Mouse (Mus musculus) MEL (cell line): ENCODE measurements around the gene Med13l. TPM values are rescaled to one million over a fixed set of nuclear protein-coding genes. Genes with fewer than 3 reads are reported as not detected.

ENCODE experiments used
- DNase-seq: peaks from one replicate; pipeline ENCODE4 v3.0.0; 2011; ENCODE audit warnings: low read depth, low spot score
- H3K27ac ChIP-seq: 2 replicates; pipeline ENCODE4 v1.5.1; 2012; ENCODE audit warnings: low read depth, mild to moderate bottlenecking, control low read depth, low read length, moderate library complexity; ENCODE audit not compliant: control insufficient read depth
- H3K27me3 ChIP-seq, 2 experiments: fragments of 150-350 bp in 1 of 2; sonication (generic) in 1 of 2; 2 replicates each; pipeline ENCODE4 v1.6.1; 2012; ENCODE audit warnings: low read length in 2 of 2, mild to moderate bottlenecking in 2 of 2, improper control_type of control experiment in 1 of 2, moderate library complexity in 1 of 2; ENCODE audit not compliant: insufficient read depth in 2 of 2, control insufficient read depth in 1 of 2
- H3K36me3 ChIP-seq, 2 experiments: 2 replicates each; pipeline ENCODE4 v1.6.1; 2012 to 2014; ENCODE audit warnings: low read length in 2 of 2, improper control_type of control experiment in 1 of 2, inconsistent platforms in 1 of 2, mild to moderate bottlenecking in 1 of 2; ENCODE audit not compliant: insufficient read depth in 2 of 2, control insufficient read depth in 1 of 2
- H3K4me1 ChIP-seq, 2 experiments: fragments of 150-350 bp in 1 of 2; sonication (generic) in 1 of 2; 2 replicates each; pipeline ENCODE4 v1.6.1; 2012; ENCODE audit warnings: low read length in 2 of 2, improper control_type of control experiment in 1 of 2, mild to moderate bottlenecking in 1 of 2; ENCODE audit not compliant: insufficient read depth in 2 of 2, control insufficient read depth in 1 of 2
- H3K4me3 ChIP-seq, 2 experiments: fragments of 150-350 bp in 1 of 2; sonication (generic) in 1 of 2; 2 replicates each; pipeline ENCODE4 v1.5.1; 2012; ENCODE audit warnings: low read depth in 2 of 2, low read length in 2 of 2, mild to moderate bottlenecking in 2 of 2, moderate library complexity in 2 of 2, control low read depth in 1 of 2, improper control_type of control experiment in 1 of 2; ENCODE audit not compliant: control insufficient read depth in 1 of 2, insufficient read depth in 1 of 2
- H3K79me2 ChIP-seq: 2 replicates; pipeline ENCODE4 v1.6.1; 2012; ENCODE audit warnings: mild to moderate bottlenecking, low read length, moderate library complexity; ENCODE audit not compliant: control insufficient read depth, poor library complexity, insufficient read depth
- H3K9ac ChIP-seq: 2 replicates; pipeline ENCODE4 v1.6.1; 2012; ENCODE audit warnings: low read depth, mild to moderate bottlenecking, control low read depth, low read length, moderate library complexity; ENCODE audit not compliant: control insufficient read depth, poor library complexity, severe bottlenecking
- H3K9me3 ChIP-seq: fragments of 150-350 bp; sonication (generic); replicated peaks from 2 replicates; pipeline ENCODE4 v1.6.1; 2012; ENCODE audit warnings: mild to moderate bottlenecking, low read length, improper control_type of control experiment, moderate library complexity; ENCODE audit not compliant: insufficient read depth
- CHD1 ChIP-seq: IDR thresholded peaks from 2 replicates; pipeline ENCODE4 v1.6.1; 2012; ENCODE audit warnings: low read depth, mild to moderate bottlenecking, inconsistent platforms, low read length, improper control_type of control experiment
- CTCF ChIP-seq, 3 experiments: IDR thresholded peaks in 2 of 3; conservative IDR thresholded peaks in 1 of 3; 2 replicates each; pipeline ENCODE4 v1.5.1; 2011 to 2012; ENCODE audit warnings: low read length in 3 of 3, low read depth in 2 of 3, mild to moderate bottlenecking in 2 of 3, improper control_type of control experiment in 1 of 3, inconsistent platforms in 1 of 3, mixed read lengths in 1 of 3, moderate library complexity in 1 of 3; ENCODE audit not compliant: control insufficient read depth in 1 of 3, insufficient read depth in 1 of 3, poor library complexity in 1 of 3, severe bottlenecking in 1 of 3
- E2F4 ChIP-seq: IDR thresholded peaks from 2 replicates; pipeline ENCODE4 v1.6.1; 2011; ENCODE audit warnings: low read depth, low read length, improper control_type of control experiment, borderline replicate concordance
- ELF1 ChIP-seq: IDR thresholded peaks from 2 replicates; pipeline ENCODE4 v1.6.1; 2014; ENCODE audit warnings: low read depth, mild to moderate bottlenecking, inconsistent platforms, low read length, improper control_type of control experiment, moderate library complexity
- MAFK ChIP-seq: IDR thresholded peaks from 2 replicates; pipeline ENCODE4 v1.6.1; 2011; ENCODE audit warnings: low read depth, mild to moderate bottlenecking, low read length, improper control_type of control experiment, borderline replicate concordance
- MAX ChIP-seq: IDR thresholded peaks from 2 replicates; pipeline ENCODE4 v1.6.1; 2011; ENCODE audit warnings: low read length, improper control_type of control experiment
- MAZ ChIP-seq: IDR thresholded peaks from 2 replicates; pipeline ENCODE4 v1.6.1; 2012; ENCODE audit warnings: low read depth, mild to moderate bottlenecking, inconsistent platforms, low read length, improper control_type of control experiment
- MEF2A ChIP-seq: IDR thresholded peaks from 2 replicates; pipeline ENCODE4 v1.6.1; 2014; ENCODE audit warnings: low read depth, mild to moderate bottlenecking, inconsistent platforms, low read length, improper control_type of control experiment; ENCODE audit not compliant: poor library complexity, insufficient replicate concordance, severe bottlenecking; ENCODE audit errors: extremely low read depth
- MXI1 ChIP-seq: IDR thresholded peaks from 2 replicates; pipeline ENCODE4 v1.6.1; 2011; ENCODE audit warnings: mild to moderate bottlenecking, low read depth, low read length, improper control_type of control experiment
- MYB ChIP-seq: IDR thresholded peaks from 2 replicates; pipeline ENCODE4 v1.6.1; 2011; ENCODE audit warnings: mild to moderate bottlenecking, low read depth, low read length, improper control_type of control experiment
- POLR2A ChIP-seq, 2 experiments: IDR thresholded peaks; 2 replicates each; pipeline ENCODE4 v1.6.1; 2011 to 2012; ENCODE audit warnings: low read length in 2 of 2, mild to moderate bottlenecking in 2 of 2, control low read depth in 1 of 2, improper control_type of control experiment in 1 of 2, low read depth in 1 of 2, moderate library complexity in 1 of 2; ENCODE audit not compliant: control insufficient read depth in 1 of 2, insufficient read depth in 1 of 2, poor library complexity in 1 of 2
- RCOR1 ChIP-seq: IDR thresholded peaks from 2 replicates; pipeline ENCODE4 v1.6.1; 2012; ENCODE audit warnings: low read depth, mild to moderate bottlenecking, inconsistent platforms, low read length, improper control_type of control experiment
- SMC3 ChIP-seq: IDR thresholded peaks from 2 replicates; pipeline ENCODE4 v1.6.1; 2011; ENCODE audit warnings: low read depth, low read length, improper control_type of control experiment
- TBP ChIP-seq: IDR thresholded peaks from 2 replicates; pipeline ENCODE4 v1.8.0; 2011; ENCODE audit warnings: low read depth, low read length, improper control_type of control experiment
- TCF12 ChIP-seq: IDR thresholded peaks from 2 replicates; pipeline ENCODE4 v1.6.1; 2014; ENCODE audit warnings: low read depth, mild to moderate bottlenecking, inconsistent platforms, low read length, improper control_type of control experiment, moderate library complexity
- ZC3H11A ChIP-seq: IDR thresholded peaks from 2 replicates; pipeline ENCODE4 v1.6.1; 2012; ENCODE audit warnings: low read depth, mild to moderate bottlenecking, inconsistent platforms, low read length, improper control_type of control experiment
- ZKSCAN1 ChIP-seq: IDR thresholded peaks from 2 replicates; pipeline ENCODE4 v1.6.1; 2012; ENCODE audit warnings: low read depth, mild to moderate bottlenecking, inconsistent platforms, low read length, improper control_type of control experiment, moderate library complexity
- ZMIZ1 ChIP-seq: IDR thresholded peaks from 2 replicates; pipeline ENCODE4 v1.6.1; 2012; ENCODE audit warnings: low read depth, mild to moderate bottlenecking, inconsistent platforms, low read length, improper control_type of control experiment, moderate library complexity
- polyA plus RNA-seq, 2 experiments: library from polyadenylated mRNA; stranded (reverse) in 1 of 2; unstranded in 1 of 2; fragments of >175 nt in 1 of 2; fragments of >200 nt in 1 of 2; gene quantifications; 2 replicates each; pipeline versions ENCODE4 v1.2.1 to v1.2.4; 2012; ENCODE audit warnings: low replicate concordance in 2 of 2, low read depth in 1 of 2; ENCODE audit not compliant: insufficient read length in 2 of 2, insufficient read depth in 1 of 2, missing spikeins in 1 of 2
- total RNA-seq: library from RNA; depleted of rRNA; stranded (reverse); fragments of 300-350 nt; gene quantifications from 2 replicates; pipeline ENCODE4 v1.2.3, GENCODE M21; 2012

The Med13l gene
- total and polyA plus RNA-seq, 3 experiments, result 13.4 to 16.1 TPM; not detected in 1

- no peak overlapping the region for H3K9ac ChIP-seq
- peaks cover 2 to 5% of the 10 kb centered on the region in 2 experiments; a peak in 3 of 4 replicates for H3K36me3 ChIP-seq
- no peaks in the 10 kb centered on the region for H3K27me3 ChIP-seq
- H3K4me3 ChIP-seq, result no peak overlapping the region
- peaks cover 58% of the 10 kb centered on the region for H3K79me2 ChIP-seq
- no peak for DNase-seq
- no peak for TF ChIP-seq RCOR1
- TF ChIP-seq MEF2A, result no peak
- TF ChIP-seq MAZ, result no peak
- TF ChIP-seq ELF1, result no peak
- no peak for TF ChIP-seq ZC3H11A
- no peak for TF ChIP-seq CHD1
- no peak for TF ChIP-seq E2F4
- no peak for TF ChIP-seq ZKSCAN1
- TF ChIP-seq MXI1, result no peak
- TF ChIP-seq TBP, result no peak
- no peaks in the 10 kb centered on the region for H3K9me3 ChIP-seq
- peaks cover 0 to 7% of the 10 kb centered on the region in 2 experiments; a peak in 2 of 4 replicates for H3K4me1 ChIP-seq
- no peak overlapping the region for H3K27ac ChIP-seq
These were observed 30.4 kb downstream of the Med13l start for GRCm38 (mm10) chr5:118590868-118591267.

- Histone ChIP-seq H3K4me1 (peaks cover 0 to 7% of the 10 kb centered on the region in 2 experiments; a peak in 2 of 4 replicates), H3K27me3 (no peaks in the 10 kb centered on the region), H3K79me2 (peaks cover 52% of the 10 kb centered on the region), H3K4me3 (no peak overlapping the region), H3K9me3 (no peaks in the 10 kb centered on the region), H3K27ac (no peak overlapping the region), H3K36me3 (peaks cover 2 to 5% of the 10 kb centered on the region in 2 experiments; a peak in 3 of 4 replicates)
- no peak for DNase-seq
- TF ChIP-seq CTCF (IDR thresholded peaks at IDR 0.05 in 2 of 3, conservative IDR thresholded peaks at IDR 0.05 in 1 of 3; ENCODE audit: control insufficient read depth in 1 of 3, insufficient read depth in 1 of 3, low read depth in 2 of 3, low read length in 3 of 3, poor library complexity in 1 of 3, severe bottlenecking in 1 of 3) (no peak), SMC3 (no peak), MAZ (no peak), POLR2A (IDR thresholded peaks at IDR 0.05; ENCODE audit: control insufficient read depth in 1 of 2, insufficient read depth in 1 of 2, low read depth in 1 of 2, low read length in 2 of 2, poor library complexity in 1 of 2) (no peak), TCF12 (no peak), CHD1 (no peak), MAFK (no peak), MYB (no peak), MAX (no peak), ZMIZ1 (no peak)
- TF ChIP-seq, all 39 proteins: peak for 0
- no peak overlapping the region for H3K9ac ChIP-seq
These were observed 31.5 kb downstream of the Med13l start for GRCm38 (mm10) chr5:118591826-118592499.
